In genomic region chr11:76495127-76496028, GRCm38 (mm10) we compare ENCODE assay signal across 9 mouse cellular contexts.
A peak's percentile ranks its signal among the peaks of the same experiment; 100 is the strongest.
DNase-seq lines count a peak whose midpoint lies in the region; ATAC-seq and TF ChIP-seq lines count a peak whose summit lies in the region.
"Had no signal": no experiment of that assay in that cellular context is flagged by ENCODE, and none has a peak within 500 bp of the region (broad histone marks: within the 10 kb centered on the region; RNA-seq: fewer than 3 reads in every experiment).

No protein-coding gene starts in this region.

- peaks cover 47% of the 10 kb centered on the region for H3K4me1 ChIP-seq in kidney, embryonic 16.5 days (ENCODE audit: insufficient read depth, low read length)
- H3K4me1 ChIP-seq in midbrain, postnatal 0 days (ENCODE audit: insufficient read depth, low read length), result peaks cover 29% of the 10 kb centered on the region

- H3K4me3 ChIP-seq in kidney, embryonic 16.5 days (ENCODE audit: low read length), result peak overlapping the region; percentile 70
- peak overlapping the region; percentile 54 for H3K4me3 ChIP-seq in midbrain, postnatal 0 days (ENCODE audit: low read depth, low read length)

- H3K27me3 ChIP-seq in kidney, embryonic 16.5 days (ENCODE audit: insufficient read depth, low read length), result no peaks in the 10 kb centered on the region
- H3K27me3 ChIP-seq in midbrain, postnatal 0 days (ENCODE audit: insufficient read depth, low read length), result no peaks in the 10 kb centered on the region

- peak; percentile 37 for ATAC-seq in kidney, embryonic 16.5 days (ENCODE audit: low FRiP score, low TSS enrichment)
- peak; percentile 21; the same call in 1 of the 2 replicates for ATAC-seq in midbrain, postnatal 0 days (ENCODE audit: low FRiP score)

- peak overlapping the region; percentile 96 for H3K27ac ChIP-seq in kidney, embryonic 16.5 days (ENCODE audit: low read length)
- peak overlapping the region; percentile 94 for H3K27ac ChIP-seq in midbrain, postnatal 0 days (ENCODE audit: low read depth, low read length)

- H3K36me3 ChIP-seq in kidney, embryonic 16.5 days (ENCODE audit: insufficient read depth, low read length), result no peaks in the 10 kb centered on the region
- no peaks in the 10 kb centered on the region for H3K36me3 ChIP-seq in midbrain, postnatal 0 days (ENCODE audit: insufficient read depth, low read length)
- H3K36me3 ChIP-seq: G1E had no signal

- H3K4me2 ChIP-seq in kidney, embryonic 16.5 days (replicated peaks; ENCODE audit: low read depth, low read length), result peak overlapping the region; percentile 53
- peak overlapping the region; percentile 80 for H3K4me2 ChIP-seq in midbrain, postnatal 0 days (ENCODE audit: low read depth, low read length, poor library complexity, severe bottlenecking)

- no peak for TF ChIP-seq CTCF in midbrain, postnatal 0 days (IDR thresholded peaks at IDR 0.05)

- WGBS in kidney, embryonic 16.5 days, result 9% methylated on average over 19 of the region's 19 CpGs
- 19% methylated on average over 19 of the region's 19 CpGs for WGBS in midbrain, postnatal 0 days

- DNase-seq in cerebellum, adult 11 months, result peak; percentile 14
- DNase-seq in cerebellum, adult 8-10 months, result no peak
- DNase-seq in urinary bladder, postnatal 14 days (ENCODE audit: low spot score), result peak; percentile 22
- no peak for DNase-seq in urinary bladder, adult 2 months (ENCODE audit: low spot score)
- DNase-seq in midbrain, postnatal 0 days (ENCODE audit: low spot score), result no peak
- no peak for DNase-seq in frontal cortex, postnatal 25 days (ENCODE audit: low spot score in 2 of 2)
- no peak for DNase-seq in gastrocnemius, postnatal 25 days

- H3K9me3 ChIP-seq in kidney, embryonic 16.5 days (ENCODE audit: low read length), result no peaks in the 10 kb centered on the region
- H3K9me3 ChIP-seq in midbrain, postnatal 0 days (ENCODE audit: low read length), result no peaks in the 10 kb centered on the region
- H3K9me3 ChIP-seq: G1E had no signal

- H3K9ac ChIP-seq in kidney, embryonic 16.5 days (replicated peaks; ENCODE audit: low read length), result peak overlapping the region; percentile 86
- peak overlapping the region; percentile 83 for H3K9ac ChIP-seq in midbrain, postnatal 0 days (replicated peaks; ENCODE audit: low read length, poor library complexity, severe bottlenecking)

Comparison
In these comparisons a context has a peak if more than half of its experiments do, and no peak if none do; other contexts are left out.
1. DNase-seq: peak in cerebellum, adult 11 months (single experiment) and urinary bladder, postnatal 14 days (single experiment); none in cerebellum, adult 8-10 months (single experiment), urinary bladder, adult 2 months (single experiment), midbrain, postnatal 0 days (single experiment), frontal cortex, postnatal 25 days (0 of 2) and gastrocnemius, postnatal 25 days (single experiment).